Comparison of ENCODE assay signal across 8 mouse cellular contexts in genomic region chr10:128743791-128744191, GRCm38 (mm10). TPM values are rescaled to one million over a fixed set of nuclear protein-coding genes. Genes with fewer than 3 reads are reported as not detected.
DNase-seq lines count a peak whose midpoint lies in the region; ATAC-seq and TF ChIP-seq lines count a peak whose summit lies in the region.

No protein-coding gene starts in this region.

- peak overlapping the region; percentile 75 for H3K9ac ChIP-seq in embryonic facial prominence, embryonic 11.5 days (replicated peaks; ENCODE audit: low read length)
- peak overlapping the region; percentile 71 for H3K9ac ChIP-seq in liver, postnatal 0 days (replicated peaks)
- H3K9ac ChIP-seq in neural tube, embryonic 14.5 days (replicated peaks; ENCODE audit: low read depth, low read length), result peak overlapping the region; percentile 68

- under 1% methylated on average over 36 of the region's 37 CpGs for WGBS in embryonic facial prominence, embryonic 11.5 days
- under 1% methylated on average over 35 of the region's 37 CpGs for WGBS in liver, postnatal 0 days (ENCODE audit: insufficient replicate concordance)
- under 1% methylated on average over 37 of the region's 37 CpGs for WGBS in neural tube, embryonic 14.5 days
- WGBS in thymus, adult 2 months, result under 1% methylated on average over 37 of the region's 37 CpGs

- H3K27ac ChIP-seq in embryonic facial prominence, embryonic 11.5 days (replicated peaks; ENCODE audit: low read depth, low read length), result no peak overlapping the region
- H3K27ac ChIP-seq in liver, postnatal 0 days (ENCODE audit: low read depth), result peak overlapping the region; percentile 68
- H3K27ac ChIP-seq in neural tube, embryonic 14.5 days (ENCODE audit: low read depth, low read length), result no peak overlapping the region
- peak overlapping the region; percentile 100 for H3K27ac ChIP-seq in thymus, adult 2 months (ENCODE audit: control insufficient read depth, insufficient read depth, low read length)

- TF ChIP-seq EP300 in liver, postnatal 0 days (IDR thresholded peaks at IDR 0.05; ENCODE audit: low read depth), result no peak

- H3K9me3 ChIP-seq in embryonic facial prominence, embryonic 11.5 days (replicated peaks; ENCODE audit: control insufficient read depth, low read length), result no peaks in the 10 kb centered on the region
- no peaks in the 10 kb centered on the region for H3K9me3 ChIP-seq in liver, postnatal 0 days (ENCODE audit: low read length)
- no peaks in the 10 kb centered on the region for H3K9me3 ChIP-seq in neural tube, embryonic 14.5 days (ENCODE audit: control insufficient read depth, low read length)

- peak overlapping the region; percentile 63 for H3K4me3 ChIP-seq in embryonic facial prominence, embryonic 11.5 days (ENCODE audit: low read depth, low read length)
- H3K4me3 ChIP-seq in liver, postnatal 0 days (ENCODE audit: low read depth, low read length), result peak overlapping the region; percentile 60
- peak overlapping the region; percentile 59 for H3K4me3 ChIP-seq in neural tube, embryonic 14.5 days (ENCODE audit: low read depth, low read length)
- H3K4me3 ChIP-seq in thymus, adult 2 months (ENCODE audit: control insufficient read depth, insufficient read depth, low read length), result peak overlapping the region; percentile 88

- DNase-seq in urinary bladder, adult 18-20 months (ENCODE audit: low spot score in 2 of 2), result peak; percentile 66 to 76
- DNase-seq in urinary bladder, postnatal 10 days (ENCODE audit: low spot score), result no peak
- DNase-seq in embryonic facial prominence, embryonic 11.5 days (ENCODE audit: low spot score), result peak; percentile 64
- peak; percentile 74 to 75 for DNase-seq in heart, adult 9 months (ENCODE audit: low spot score in 2 of 2)
- peak; percentile 71 for DNase-seq in kidney, adult 9 months
- DNase-seq in liver, postnatal 0 days, result peak; percentile 64
- peak; percentile 70 for DNase-seq in thymus, adult 2 months

- ATAC-seq in embryonic facial prominence, embryonic 11.5 days (replicated peaks; ENCODE audit: insufficient number of reproducible peaks, low FRiP score, low TSS enrichment, low read depth), result peak; percentile 51
- peak; percentile 12; the same call in 1 of the 2 replicates for ATAC-seq in liver, postnatal 0 days
- ATAC-seq in neural tube, embryonic 14.5 days (ENCODE audit: low read depth), result 0 out of 2 replicates have a peak, but pooled peaks have one; percentile 13

- peaks cover 6% of the 10 kb centered on the region for H3K27me3 ChIP-seq in embryonic facial prominence, embryonic 11.5 days (ENCODE audit: control insufficient read depth, insufficient read depth, low read length)
- peaks cover 6% of the 10 kb centered on the region; the same call in 1 of the 2 replicates for H3K27me3 ChIP-seq in liver, postnatal 0 days (ENCODE audit: insufficient read depth, low read length)
- H3K27me3 ChIP-seq in neural tube, embryonic 14.5 days (ENCODE audit: control insufficient read depth, insufficient read depth, low read length), result peaks cover 12% of the 10 kb centered on the region
- H3K27me3 ChIP-seq in thymus, adult 2 months (ENCODE audit: control insufficient read depth, insufficient read depth, low read length), result no peaks in the 10 kb centered on the region

- no peak for TF ChIP-seq CTCF in liver, postnatal 0 days (IDR thresholded peaks at IDR 0.05; ENCODE audit: low read depth)
- TF ChIP-seq CTCF in thymus, adult 2 months (IDR thresholded peaks at IDR 0.05; ENCODE audit: borderline replicate concordance, control insufficient read depth, extremely low read depth, insufficient read depth, low read length, poor library complexity), result no peak

- peak; percentile 27; the same call in 1 of the 2 replicates for TF ChIP-seq POLR2A in thymus, adult 2 months (IDR thresholded peaks at IDR 0.05; ENCODE audit: control insufficient read depth, extremely low read depth, insufficient read depth, low read length, poor library complexity)

- H3K4me2 ChIP-seq in embryonic facial prominence, embryonic 11.5 days (ENCODE audit: low read depth, low read length), result peak overlapping the region; percentile 96
- H3K4me2 ChIP-seq in liver, postnatal 0 days (ENCODE audit: low read depth, low read length), result peak overlapping the region; percentile 76
- H3K4me2 ChIP-seq in neural tube, embryonic 14.5 days (ENCODE audit: low read depth, low read length), result peak overlapping the region; percentile 91

- peaks cover 4% of the 10 kb centered on the region; the same call in 1 of the 2 replicates for H3K4me1 ChIP-seq in embryonic facial prominence, embryonic 11.5 days (ENCODE audit: control insufficient read depth, insufficient read depth, low read length)
- H3K4me1 ChIP-seq in liver, postnatal 0 days (ENCODE audit: insufficient read depth), result peaks cover 24% of the 10 kb centered on the region
- peaks cover 7% of the 10 kb centered on the region; the same call in 1 of the 2 replicates for H3K4me1 ChIP-seq in neural tube, embryonic 14.5 days (ENCODE audit: control insufficient read depth, insufficient read depth, low read length)
- peaks cover 6% of the 10 kb centered on the region for H3K4me1 ChIP-seq in thymus, adult 2 months (replicated peaks; ENCODE audit: control insufficient read depth, insufficient read depth, low read length)

- no peaks in the 10 kb centered on the region for H3K36me3 ChIP-seq in embryonic facial prominence, embryonic 11.5 days (replicated peaks; ENCODE audit: control insufficient read depth, insufficient read depth, low read depth, low read length)
- no peaks in the 10 kb centered on the region for H3K36me3 ChIP-seq in liver, postnatal 0 days (replicated peaks; ENCODE audit: insufficient read depth, low read length)
- no peaks in the 10 kb centered on the region for H3K36me3 ChIP-seq in neural tube, embryonic 14.5 days (ENCODE audit: control insufficient read depth, insufficient read depth, low read length)
- H3K36me3 ChIP-seq in thymus, adult 2 months (ENCODE audit: control insufficient read depth, insufficient read depth, low read length), result peaks cover 6% of the 10 kb centered on the region

RNA-seq across cellular contexts. Expression of gene Dgka, which starts 0.9 kb away (rescaled TPM):
- polyA plus RNA-seq in embryonic facial prominence, embryonic 11.5 days (2014; fragmentation: Nextera tagmentation; extraction: Ambion mirVana), result 5.9 and 8.0 TPM in 2 replicates
- 2.5 and 2.9 TPM in 2 replicates for polyA plus RNA-seq in liver, postnatal 0 days (2015; fragmentation: Nextera tagmentation; extraction: Ambion mirVana)
- 7.8 and 9.2 TPM in 2 replicates for polyA plus RNA-seq in neural tube, embryonic 14.5 days (2014; fragmentation: Nextera tagmentation; extraction: Ambion mirVana)
- polyA plus RNA-seq in thymus, adult 2 months (2012; rRNA removed), result 326 and 374 TPM in 2 replicates

RNA-seq across cellular contexts. Expression of gene Pym1, which starts 3.9 kb away (rescaled TPM):
- 45.9 TPM in 2 replicates for polyA plus RNA-seq in embryonic facial prominence, embryonic 11.5 days (2014; fragmentation: Nextera tagmentation; extraction: Ambion mirVana)
- polyA plus RNA-seq in liver, postnatal 0 days (2015; fragmentation: Nextera tagmentation; extraction: Ambion mirVana), result 14.9 and 17.8 TPM in 2 replicates
- polyA plus RNA-seq in neural tube, embryonic 14.5 days (2014; fragmentation: Nextera tagmentation; extraction: Ambion mirVana), result 36.0 and 41.9 TPM in 2 replicates
- 70.0 and 74.9 TPM in 2 replicates for polyA plus RNA-seq in thymus, adult 2 months (2012; rRNA removed)

RNA-seq across cellular contexts. Expression of gene Cdk2, which starts 39.0 kb away (rescaled TPM):
- 135 and 146 TPM in 2 replicates for polyA plus RNA-seq in embryonic facial prominence, embryonic 11.5 days (2014; fragmentation: Nextera tagmentation; extraction: Ambion mirVana)
- polyA plus RNA-seq in liver, postnatal 0 days (2015; fragmentation: Nextera tagmentation; extraction: Ambion mirVana), result 29.8 and 34.7 TPM in 2 replicates
- polyA plus RNA-seq in neural tube, embryonic 14.5 days (2014; fragmentation: Nextera tagmentation; extraction: Ambion mirVana), result 8.6 and 15.9 TPM in 2 replicates
- polyA plus RNA-seq in thymus, adult 2 months (2012; rRNA removed), result 87.6 and 100 TPM in 2 replicates

RNA-seq across cellular contexts. Expression of gene Pmel, which starts 39.8 kb away (rescaled TPM):
- polyA plus RNA-seq in embryonic facial prominence, embryonic 11.5 days (2014; fragmentation: Nextera tagmentation; extraction: Ambion mirVana), result 28.7 and 68.1 TPM in 2 replicates
- 0.46 and 0.69 TPM in 2 replicates for polyA plus RNA-seq in liver, postnatal 0 days (2015; fragmentation: Nextera tagmentation; extraction: Ambion mirVana)
- 0.63 and 0.99 TPM in 2 replicates for polyA plus RNA-seq in neural tube, embryonic 14.5 days (2014; fragmentation: Nextera tagmentation; extraction: Ambion mirVana)
- 1.0 TPM in 2 replicates for polyA plus RNA-seq in thymus, adult 2 months (2012; rRNA removed)

RNA-seq across cellular contexts. Expression of gene Mmp19, which starts 46.9 kb away (rescaled TPM):
- polyA plus RNA-seq in embryonic facial prominence, embryonic 11.5 days (2014; fragmentation: Nextera tagmentation; extraction: Ambion mirVana), result 0.21 and 0.24 TPM in 2 replicates
- 11.3 and 13.5 TPM in 2 replicates for polyA plus RNA-seq in liver, postnatal 0 days (2015; fragmentation: Nextera tagmentation; extraction: Ambion mirVana)
- polyA plus RNA-seq in neural tube, embryonic 14.5 days (2014; fragmentation: Nextera tagmentation; extraction: Ambion mirVana), result 0.70 and 0.71 TPM in 2 replicates
- 1.8 and 3.9 TPM in 2 replicates for polyA plus RNA-seq in thymus, adult 2 months (2012; rRNA removed)

Comparison
In these comparisons a context has a peak if more than half of its experiments do, and no peak if none do; other contexts are left out.
1. H3K27ac ChIP-seq: peak in liver, postnatal 0 days (single experiment) and thymus, adult 2 months (single experiment); none in embryonic facial prominence, embryonic 11.5 days (single experiment) and neural tube, embryonic 14.5 days (single experiment).
2. RNA of gene Dgka, which starts 0.9 kb away (polyA plus RNA-seq): 326 to 374 TPM in thymus, adult 2 months; 7.8 to 9.2 TPM in neural tube, embryonic 14.5 days, 5.9 to 8.0 TPM in embryonic facial prominence, embryonic 11.5 days and 2.5 to 2.9 TPM in liver, postnatal 0 days; every median in the first group is over 10 times any median in the second.
3. Peak in every context shown above with its lines, with median percentiles within 50 percentile points of each other: ATAC-seq, H3K4me2 ChIP-seq, H3K4me3 ChIP-seq and H3K9ac ChIP-seq.